Mouse (Mus musculus): ENCODE data around the gene Thada.

DNA sequence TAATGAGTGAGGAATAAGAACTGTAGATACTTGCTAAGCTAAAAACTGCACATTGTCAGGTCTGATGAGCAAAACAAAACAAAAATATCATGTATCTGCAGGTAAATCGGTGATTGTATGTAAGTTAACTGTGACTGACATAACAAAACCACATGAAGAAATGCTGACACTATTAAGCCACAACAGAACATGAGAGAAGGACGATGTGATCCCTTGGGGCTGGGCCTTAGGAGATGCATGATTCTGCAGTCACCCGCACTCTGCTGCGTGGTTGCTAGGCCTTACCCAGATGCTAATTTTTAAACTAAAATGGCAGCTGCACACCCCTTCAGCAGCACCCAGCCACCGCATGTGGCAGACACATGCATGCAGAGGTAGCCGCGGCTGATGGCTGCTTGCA is 151.7 kb downstream of the Thada start:
- TF ChIP-seq POLR2AphosphoS2 (IDR thresholded peaks at IDR 0.05; ENCODE audit: low read depth, low read length) (no peak), GABPA (IDR thresholded peaks at IDR 0.05; ENCODE audit: insufficient replicate concordance, low read depth, low read length) (no peak), MAZ (IDR thresholded peaks at IDR 0.05; ENCODE audit: low read depth, low read length) (no peak), POLR2A (IDR thresholded peaks at IDR 0.05; ENCODE audit: low read depth, low read length) (no peak), TCF12 (IDR thresholded peaks at IDR 0.05; ENCODE audit: low read depth, low read length) (no peak), SMC3 (IDR thresholded peaks at IDR 0.05; ENCODE audit: low read depth, low read length) (no peak), CTCF (conservative IDR thresholded peaks at IDR 0.05 in 1 of 2, IDR thresholded peaks at IDR 0.05 in 1 of 2; ENCODE audit: low read depth in 2 of 2, low read length in 2 of 2) (no peak), ELF1 (IDR thresholded peaks at IDR 0.05; ENCODE audit: low read depth, low read length) (no peak), EP300 (IDR thresholded peaks at IDR 0.05; ENCODE audit: low read length) (no peak), JUND (conservative IDR thresholded peaks at IDR 0.05; ENCODE audit: low read depth, low read length) (no peak), ZNF384 (IDR thresholded peaks at IDR 0.05; ENCODE audit: low read depth, low read length) (no peak), KAT2A (IDR thresholded peaks at IDR 0.05; ENCODE audit: insufficient replicate concordance, low read length) (no peak), CHD1 (IDR thresholded peaks at IDR 0.05; ENCODE audit: low read depth, low read length) (no peak)

Measured in CH12.LX (cell line).